Mouse (Mus musculus): ENCODE results near the gene Shank3. TPM values are rescaled to one million over a fixed set of nuclear protein-coding genes. Genes with fewer than 3 reads are reported as not detected.

The Shank3 gene
- polyA plus RNA-seq, 1 experiment from 2014 or later, result 2.5 TPM

GRCm38 (mm10) chr15:89507751-89508150 is 8.3 kb downstream of the Shank3 start:
- H3K9me3 ChIP-seq (ENCODE audit: control insufficient read depth, low read length), result no peaks in the 10 kb centered on the region
- H3K4me1 ChIP-seq (replicated peaks; ENCODE audit: control insufficient read depth, insufficient read depth, low read length), result no peaks in the 10 kb centered on the region
- no peak overlapping the region for H3K4me2 ChIP-seq (ENCODE audit: low read depth, low read length)
- H3K27me3 ChIP-seq (ENCODE audit: control insufficient read depth, insufficient read depth, low read depth, low read length), result no peaks in the 10 kb centered on the region
- H3K4me3 ChIP-seq (ENCODE audit: low read length), result no peak overlapping the region
- no peak overlapping the region for H3K9ac ChIP-seq (ENCODE audit: low read length)
- no peak overlapping the region for H3K27ac ChIP-seq (ENCODE audit: low read length)
- WGBS, result 82% methylated on average over 8 of the region's 8 CpGs
- ATAC-seq (ENCODE audit: low read depth), result no peak
- peaks cover 6% of the 10 kb centered on the region; the same call in 1 of the 2 replicates for H3K36me3 ChIP-seq (ENCODE audit: control insufficient read depth, insufficient read depth, low read length)

DNA sequence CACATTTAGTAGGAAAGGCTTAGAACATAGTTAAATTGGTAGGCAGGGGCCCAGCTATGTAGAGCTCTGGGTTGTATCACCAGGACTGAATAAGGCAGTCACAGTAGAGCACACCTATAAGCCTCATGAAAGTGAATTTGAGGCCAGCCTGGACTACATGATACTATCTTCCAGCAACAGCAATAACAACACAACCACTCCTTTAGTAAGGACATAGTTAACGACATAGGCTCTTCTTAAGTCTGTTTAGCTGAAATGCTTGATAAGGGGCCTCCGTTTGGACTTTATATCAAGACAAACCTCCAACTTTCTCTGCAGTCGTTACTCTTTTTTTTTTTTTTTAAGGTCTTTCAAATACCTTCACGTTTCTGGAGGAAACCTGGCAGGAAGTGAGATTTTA is 13.3 kb downstream of the Shank3 start:
- no peaks in the 10 kb centered on the region for H3K4me1 ChIP-seq (replicated peaks; ENCODE audit: control insufficient read depth, insufficient read depth, low read length)
- no peak overlapping the region for H3K4me3 ChIP-seq (ENCODE audit: low read length)
- H3K9ac ChIP-seq (ENCODE audit: low read length), result no peak overlapping the region
- H3K27ac ChIP-seq (ENCODE audit: low read length), result no peak overlapping the region
- no peaks in the 10 kb centered on the region for H3K36me3 ChIP-seq (ENCODE audit: control insufficient read depth, insufficient read depth, low read length)
- H3K27me3 ChIP-seq (ENCODE audit: control insufficient read depth, insufficient read depth, low read depth, low read length), result no peaks in the 10 kb centered on the region
- ATAC-seq (ENCODE audit: low read depth), result no peak
- H3K4me2 ChIP-seq (ENCODE audit: low read depth, low read length), result no peak overlapping the region
- 57% methylated on average over 4 of the region's 4 CpGs for WGBS
- H3K9me3 ChIP-seq (ENCODE audit: control insufficient read depth, low read length), result no peaks in the 10 kb centered on the region

DNA sequence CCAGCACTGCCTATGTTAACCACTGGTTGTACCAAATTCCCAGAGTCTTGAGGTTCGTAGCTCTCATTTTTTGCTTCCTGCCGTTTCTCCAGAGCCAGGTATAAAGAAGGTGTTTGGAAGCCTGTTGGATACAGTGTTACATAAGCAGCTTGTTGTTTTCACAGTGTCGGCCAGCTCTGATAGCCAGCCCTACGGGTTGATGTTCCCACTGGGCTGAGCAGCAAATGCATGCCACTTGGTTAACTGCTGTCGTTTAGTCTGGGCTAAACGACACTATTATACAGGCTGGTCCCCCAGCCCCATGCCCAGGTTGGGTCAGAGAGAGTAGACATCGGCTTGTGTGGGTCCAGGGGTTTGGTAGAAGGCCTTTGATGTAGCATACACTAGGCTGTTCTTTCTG is 22.5 kb downstream of the Shank3 start:
- H3K4me3 ChIP-seq (ENCODE audit: low read length), result no peak overlapping the region
- no peak for ATAC-seq (ENCODE audit: low read depth)
- no peak overlapping the region for H3K27ac ChIP-seq (ENCODE audit: low read length)
- H3K4me2 ChIP-seq (ENCODE audit: low read depth, low read length), result no peak overlapping the region
- H3K27me3 ChIP-seq (ENCODE audit: control insufficient read depth, insufficient read depth, low read depth, low read length), result peaks cover 16% of the 10 kb centered on the region
- no peaks in the 10 kb centered on the region; the same call in 1 of the 2 replicates for H3K36me3 ChIP-seq (ENCODE audit: control insufficient read depth, insufficient read depth, low read length)
- no peaks in the 10 kb centered on the region for H3K9me3 ChIP-seq (ENCODE audit: control insufficient read depth, low read length)
- H3K4me1 ChIP-seq (replicated peaks; ENCODE audit: control insufficient read depth, insufficient read depth, low read length), result 0 out of 2 replicates have a peak, but pooled peaks cover 4% of the 10 kb centered on the region
- no peak overlapping the region for H3K9ac ChIP-seq (ENCODE audit: low read length)
- 70% methylated on average over 7 of the region's 7 CpGs for WGBS

DNA sequence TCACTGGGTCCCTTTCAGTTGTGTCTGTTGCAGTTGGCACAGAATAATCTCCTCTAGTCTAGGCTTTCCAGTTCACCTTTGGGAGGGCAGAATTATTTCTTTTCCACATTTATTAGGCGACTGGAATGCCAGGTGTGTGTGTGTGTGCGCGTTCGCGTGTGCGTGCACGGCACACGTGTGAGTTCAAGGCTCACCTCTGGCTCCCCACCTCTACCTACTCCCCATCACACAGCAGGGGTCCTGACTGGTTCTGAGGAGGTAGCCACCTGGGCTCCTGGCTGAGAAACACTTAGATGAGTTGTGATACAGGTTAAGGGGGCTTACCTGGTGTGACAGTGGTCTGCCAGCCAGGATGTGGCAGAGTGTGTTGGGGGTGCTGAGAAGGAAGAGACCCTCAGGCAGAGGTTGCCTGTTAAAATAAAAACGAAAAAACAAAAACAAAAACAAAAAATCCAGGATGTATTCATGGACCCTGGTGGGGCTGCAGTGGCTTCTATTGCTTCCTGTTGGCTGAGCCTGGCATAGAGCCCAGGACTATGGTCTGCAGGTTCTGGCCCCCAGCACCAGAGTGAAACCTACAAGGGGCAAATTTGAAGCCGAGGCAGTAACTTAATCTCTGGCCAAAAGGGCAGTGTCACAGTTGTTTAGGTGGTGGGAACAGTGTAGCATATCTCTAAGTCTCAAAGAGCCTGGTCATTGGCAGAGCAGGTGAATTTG is 23.3 kb downstream of the Shank3 start:
- H3K27me3 ChIP-seq (ENCODE audit: control insufficient read depth, insufficient read depth, low read depth, low read length), result peaks cover 16% of the 10 kb centered on the region
- H3K9me3 ChIP-seq (ENCODE audit: control insufficient read depth, low read length), result no peaks in the 10 kb centered on the region
- no peak for ATAC-seq (ENCODE audit: low read depth)
- no peaks in the 10 kb centered on the region; the same call in none of the 2 replicates for H3K36me3 ChIP-seq (ENCODE audit: control insufficient read depth, insufficient read depth, low read length)
- peak overlapping the region; percentile 87; the same call in 1 of the 2 replicates for H3K4me2 ChIP-seq (ENCODE audit: low read depth, low read length)
- H3K27ac ChIP-seq (ENCODE audit: low read length), result no peak overlapping the region
- 0 out of 2 replicates have a peak, but pooled peaks cover 4% of the 10 kb centered on the region for H3K4me1 ChIP-seq (replicated peaks; ENCODE audit: control insufficient read depth, insufficient read depth, low read length)
- peak overlapping the region; percentile 62; the same call in 1 of the 2 replicates for H3K4me3 ChIP-seq (ENCODE audit: low read length)
- 84% methylated on average over 10 of the region's 10 CpGs for WGBS
- no peak overlapping the region for H3K9ac ChIP-seq (ENCODE audit: low read length)

DNA sequence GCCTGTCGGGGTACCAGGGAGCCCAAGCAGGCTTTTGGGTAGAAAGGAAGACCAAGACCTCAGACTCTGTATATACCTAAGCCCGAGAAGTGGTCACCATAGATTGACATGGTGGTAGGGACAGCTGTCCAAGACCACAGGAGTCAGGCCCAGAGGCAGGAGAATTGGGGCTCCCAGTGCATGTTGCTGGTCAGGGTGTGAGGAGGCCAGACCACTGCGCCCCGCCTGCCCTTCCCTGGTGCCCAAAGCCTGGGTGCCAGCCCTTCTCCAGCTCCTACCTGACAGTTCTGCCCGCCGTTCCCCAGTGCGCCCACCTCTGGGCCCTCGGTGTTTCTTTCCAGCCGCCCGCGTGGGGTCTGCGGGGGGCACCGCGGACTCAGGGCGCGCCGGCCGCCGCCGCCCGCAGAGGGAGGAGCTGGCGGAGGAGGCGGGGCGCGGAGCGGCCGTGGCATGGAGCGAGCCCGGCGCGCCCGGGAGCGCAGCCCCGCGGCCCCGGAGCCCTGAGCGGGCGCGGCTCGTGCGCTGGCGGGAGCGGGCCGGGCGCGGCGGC is 23.9 kb downstream of the Shank3 start:
- WGBS, result 14% methylated on average over 11 of the region's 47 CpGs
- no peak overlapping the region for H3K27ac ChIP-seq (ENCODE audit: low read length)
- H3K9ac ChIP-seq (ENCODE audit: low read length), result peak overlapping the region; percentile 66
- peak overlapping the region; percentile 87 for H3K4me2 ChIP-seq (ENCODE audit: low read depth, low read length)
- H3K4me1 ChIP-seq (replicated peaks; ENCODE audit: control insufficient read depth, insufficient read depth, low read length), result 0 out of 2 replicates have a peak, but pooled peaks cover 4% of the 10 kb centered on the region
- peak; percentile 80 for ATAC-seq (ENCODE audit: low read depth)
- H3K36me3 ChIP-seq (ENCODE audit: control insufficient read depth, insufficient read depth, low read length), result no peaks in the 10 kb centered on the region; the same call in none of the 2 replicates
- H3K9me3 ChIP-seq (ENCODE audit: control insufficient read depth, low read length), result no peaks in the 10 kb centered on the region
- peak overlapping the region; percentile 62 for H3K4me3 ChIP-seq (ENCODE audit: low read length)
- peaks cover 16% of the 10 kb centered on the region for H3K27me3 ChIP-seq (ENCODE audit: control insufficient read depth, insufficient read depth, low read depth, low read length)

DNA sequence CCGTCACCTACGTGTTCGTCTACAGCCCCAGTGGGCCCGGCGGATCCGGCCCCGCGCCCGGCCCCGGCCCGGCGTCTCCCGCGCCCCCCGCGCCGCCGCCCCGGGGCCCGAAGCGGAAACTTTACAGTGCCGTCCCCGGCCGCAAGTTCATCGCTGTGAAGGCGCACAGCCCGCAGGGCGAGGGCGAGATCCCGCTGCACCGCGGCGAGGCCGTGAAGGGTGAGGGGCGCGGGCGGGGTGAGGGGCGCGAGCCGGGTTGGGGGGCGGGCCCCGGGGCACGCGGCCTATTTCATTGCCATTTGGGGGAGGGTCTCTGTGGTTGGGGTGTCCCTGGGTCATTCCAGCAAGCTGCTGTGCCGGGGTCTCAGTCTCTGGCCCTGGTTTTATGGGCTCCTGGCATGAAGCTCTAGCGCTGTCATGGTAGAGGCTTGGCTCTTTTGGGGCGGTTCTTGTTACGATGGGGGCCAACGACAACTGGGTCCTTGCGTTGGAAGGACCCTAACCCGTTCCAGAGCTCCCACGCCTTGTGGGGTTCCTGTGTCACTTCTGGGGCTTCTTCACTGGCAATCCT is 24.7 kb downstream of the Shank3 start:
- Histone ChIP-seq H3K9ac (ENCODE audit: low read length) (peak overlapping the region; percentile 66), H3K27me3 (ENCODE audit: control insufficient read depth, insufficient read depth, low read depth, low read length) (peaks cover 16% of the 10 kb centered on the region), H3K36me3 (ENCODE audit: control insufficient read depth, insufficient read depth, low read length) (no peaks in the 10 kb centered on the region; the same call in none of the 2 replicates), H3K4me3 (ENCODE audit: low read length) (peak overlapping the region; percentile 62), H3K9me3 (ENCODE audit: control insufficient read depth, low read length) (no peaks in the 10 kb centered on the region), H3K4me2 (ENCODE audit: low read depth, low read length) (peak overlapping the region; percentile 87), H3K4me1 (replicated peaks; ENCODE audit: control insufficient read depth, insufficient read depth, low read length) (0 out of 2 replicates have a peak, but pooled peaks cover 4% of the 10 kb centered on the region), H3K27ac (ENCODE audit: low read length) (no peak overlapping the region)
- ATAC-seq (ENCODE audit: low read depth), result peak; percentile 43
- WGBS, result 13% methylated on average over 34 of the region's 52 CpGs

DNA sequence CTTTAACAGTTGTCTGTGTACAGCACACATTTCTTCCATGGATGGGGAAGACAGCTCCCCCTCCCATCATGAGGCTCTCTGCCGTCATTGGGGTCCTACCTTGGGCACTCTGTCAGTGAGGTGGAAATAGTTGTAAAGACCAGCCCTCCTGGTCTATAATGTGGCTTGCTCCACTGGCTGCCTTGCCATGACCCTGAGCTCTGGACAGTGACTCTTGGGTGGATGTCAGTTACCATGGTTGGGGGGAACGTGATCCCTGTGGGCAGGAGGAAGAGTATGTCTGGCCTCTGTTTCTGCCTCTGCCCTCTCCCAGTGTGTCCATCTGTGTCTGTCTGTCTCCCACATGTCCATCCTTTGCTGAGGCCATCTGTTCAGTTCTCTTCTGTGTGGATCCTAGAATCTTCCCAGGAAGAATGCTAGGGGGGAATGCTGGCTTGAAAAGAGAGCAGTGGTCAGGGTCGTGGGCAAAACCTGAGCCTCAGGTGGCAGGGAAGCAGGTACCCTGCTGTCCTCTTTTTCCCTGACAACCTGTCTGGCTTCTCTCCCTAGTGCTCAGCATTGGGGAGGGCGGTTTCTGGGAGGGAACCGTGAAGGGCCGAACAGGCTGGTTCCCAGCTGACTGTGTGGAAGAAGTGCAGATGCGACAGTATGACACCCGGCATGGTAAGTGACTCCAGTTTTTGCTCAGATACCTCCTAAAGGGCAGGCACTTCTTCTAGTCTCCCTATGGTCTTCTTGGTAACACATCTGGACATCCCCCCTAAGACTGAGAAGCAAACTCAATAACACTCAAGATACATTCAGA is 25.4 kb downstream of the Shank3 start:
- peak overlapping the region; percentile 62 for H3K4me3 ChIP-seq (ENCODE audit: low read length)
- H3K9ac ChIP-seq (ENCODE audit: low read length), result peak overlapping the region; percentile 66
- peaks cover 16% of the 10 kb centered on the region for H3K27me3 ChIP-seq (ENCODE audit: control insufficient read depth, insufficient read depth, low read depth, low read length)
- no peaks in the 10 kb centered on the region; the same call in none of the 2 replicates for H3K36me3 ChIP-seq (ENCODE audit: control insufficient read depth, insufficient read depth, low read length)
- H3K4me1 ChIP-seq (replicated peaks; ENCODE audit: control insufficient read depth, insufficient read depth, low read length), result 0 out of 2 replicates have a peak, but pooled peaks cover 4% of the 10 kb centered on the region
- H3K4me2 ChIP-seq (ENCODE audit: low read depth, low read length), result peak overlapping the region; percentile 87
- no peak for ATAC-seq (ENCODE audit: low read depth)
- H3K27ac ChIP-seq (ENCODE audit: low read length), result no peak overlapping the region
- H3K9me3 ChIP-seq (ENCODE audit: control insufficient read depth, low read length), result no peaks in the 10 kb centered on the region
- 71% methylated on average over 8 of the region's 8 CpGs for WGBS

- no peak for ATAC-seq (ENCODE audit: low read depth)
- Histone ChIP-seq H3K4me2 (ENCODE audit: low read depth, low read length) (no peak overlapping the region), H3K27ac (ENCODE audit: low read length) (no peak overlapping the region), H3K4me3 (ENCODE audit: low read length) (no peak overlapping the region), H3K9me3 (ENCODE audit: control insufficient read depth, low read length) (no peaks in the 10 kb centered on the region), H3K4me1 (replicated peaks; ENCODE audit: control insufficient read depth, insufficient read depth, low read length) (0 out of 2 replicates have a peak, but pooled peaks cover 4% of the 10 kb centered on the region), H3K9ac (ENCODE audit: low read length) (no peak overlapping the region), H3K27me3 (ENCODE audit: control insufficient read depth, insufficient read depth, low read depth, low read length) (peaks cover 16% of the 10 kb centered on the region), H3K36me3 (ENCODE audit: control insufficient read depth, insufficient read depth, low read length) (no peaks in the 10 kb centered on the region; the same call in none of the 2 replicates)
- 91% methylated on average over 8 of the region's 8 CpGs for WGBS
Observed at GRCm38 (mm10) chr15:89525464-89525863, 26.0 kb downstream of the Shank3 start.
